Mouse (Mus musculus) liver, embryonic 14.5 days (tissue): ENCODE measurements around the gene Myo10. TPM values are rescaled to one million over a fixed set of nuclear protein-coding genes. Genes with fewer than 3 reads are reported as not detected.
A peak's percentile ranks its signal among the peaks of the same experiment; 100 is the strongest.

Experiments
- ATAC-seq: fragments of 200-750 bp; cut with Nextera tagmentation; 2 replicates; pipeline ENCODE4 v1.8.0; 2017; ENCODE audit warnings: moderate number of reproducible peaks, mild to moderate bottlenecking, moderate library complexity; ENCODE audit not compliant: insufficient read depth
- DNase-seq, 3 experiments: peaks; one replicate each; pipeline ENCODE4 v3.0.0-alpha.2; 2012 to 2013; ENCODE audit warnings: low read depth in 3 of 3, low spot score in 3 of 3
- H3K27ac ChIP-seq: fragments of 300-500 bp; sonication (generic); 2 replicates; pipeline ENCODE4 v1.5.1; 2014; ENCODE audit warnings: moderate library complexity, mild to moderate bottlenecking, control low read depth, inconsistent platforms
- H3K27me3 ChIP-seq: fragments of 300-500 bp; sonication (generic); 2 replicates; pipeline ENCODE4 v1.6.1; 2014; ENCODE audit warnings: mild to moderate bottlenecking, low read length, moderate library complexity; ENCODE audit not compliant: control insufficient read depth, insufficient read depth
- H3K36me3 ChIP-seq: fragments of 300-500 bp; sonication (generic); replicated peaks from 2 replicates; pipeline ENCODE4 v1.6.1; 2014; ENCODE audit warnings: low read depth; ENCODE audit not compliant: control insufficient read depth, insufficient read depth
- H3K4me1 ChIP-seq, 2 experiments: fragments of 200-500 bp in 1 of 2; fragments of 300-500 bp in 1 of 2; sonication (generic) in 1 of 2; replicated peaks; 2 replicates each; pipeline ENCODE4 v1.6.1; 2012 to 2014; ENCODE audit warnings: antibody characterized with exemption in 1 of 2, inconsistent platforms in 1 of 2, low read length in 1 of 2; ENCODE audit not compliant: control insufficient read depth in 2 of 2, insufficient read depth in 2 of 2
- H3K4me2 ChIP-seq: fragments of 300-500 bp; sonication (generic); 2 replicates; pipeline ENCODE4 v1.6.1; 2014; ENCODE audit warnings: low read depth, mild to moderate bottlenecking, control low read depth, moderate library complexity
- H3K4me3 ChIP-seq, 2 experiments: fragments of 200-500 bp in 1 of 2; fragments of 300-500 bp in 1 of 2; sonication (generic) in 1 of 2; 2 replicates each; pipeline ENCODE4 v1.5.1; 2012 to 2014; ENCODE audit warnings: low read depth in 2 of 2, low read length in 2 of 2, mild to moderate bottlenecking in 2 of 2, control low read depth in 1 of 2, inconsistent platforms in 1 of 2, moderate library complexity in 1 of 2; ENCODE audit not compliant: insufficient read depth in 1 of 2
- H3K9ac ChIP-seq: fragments of 300-500 bp; sonication (generic); replicated peaks from 2 replicates; pipeline ENCODE4 v1.6.1; 2014; ENCODE audit warnings: mild to moderate bottlenecking, control low read depth, moderate library complexity
- H3K9me3 ChIP-seq: fragments of 300-500 bp; sonication (generic); 2 replicates; pipeline ENCODE4 v1.6.1; 2016; ENCODE audit warnings: low read length, mixed read lengths; ENCODE audit not compliant: control insufficient read depth
- CTCF ChIP-seq: IDR thresholded peaks from 2 replicates; pipeline ENCODE4 v1.5.1; 2016; ENCODE audit warnings: antibody characterized with exemption, low read depth, control low read depth
- EP300 ChIP-seq: IDR thresholded peaks from 2 replicates; pipeline ENCODE4 v1.6.1; 2016; ENCODE audit warnings: antibody characterized with exemption, low read depth
- WGBS: fragments of 180-500 bp; shearing (Covaris S2); extraction: QIAGEN DNeasy Blood & Tissue Kit; methylation state at CpG from one replicate; pipeline ENCODE4 v1.1.7; 2014; ENCODE audit not compliant: insufficient replicate concordance; 5-methylcytosine and 5-hydroxymethylcytosine counted together
- polyA plus RNA-seq, 2 experiments: library from polyadenylated mRNA; depleted of rRNA in 1 of 2; stranded (reverse) in 1 of 2; unstranded in 1 of 2; fragments of >200 nt; fragmentation: Nextera tagmentation in 1 of 2; extraction: Ambion mirVana in 1 of 2; gene quantifications; 2 replicates each; pipeline versions ENCODE4 v1.2.1 to v1.2.3; 2012 to 2014

The Myo10 gene
- polyA plus RNA-seq, 2 experiments = 2.6 to 2.9 TPM

- no peaks in the 10 kb centered on the region for H3K27me3 ChIP-seq
- H3K4me3 ChIP-seq = no peak overlapping the region
- no peak overlapping the region for H3K27ac ChIP-seq
- no peaks in the 10 kb centered on the region for H3K9me3 ChIP-seq
- H3K4me1 ChIP-seq = no peaks in the 10 kb centered on the region
- H3K36me3 ChIP-seq = no peaks in the 10 kb centered on the region
- ATAC-seq (no peak), DNase-seq (no peak)
- 27% methylated on average over 3 of the region's 3 CpGs for WGBS
- no peak overlapping the region for H3K9ac ChIP-seq
- H3K4me2 ChIP-seq = no peak overlapping the region
- no peak for TF ChIP-seq CTCF
- no peak for TF ChIP-seq EP300
These were observed 200.3 kb downstream of the Myo10 start for GRCm38 (mm10) chr15:25822656-25823055.

DNA sequence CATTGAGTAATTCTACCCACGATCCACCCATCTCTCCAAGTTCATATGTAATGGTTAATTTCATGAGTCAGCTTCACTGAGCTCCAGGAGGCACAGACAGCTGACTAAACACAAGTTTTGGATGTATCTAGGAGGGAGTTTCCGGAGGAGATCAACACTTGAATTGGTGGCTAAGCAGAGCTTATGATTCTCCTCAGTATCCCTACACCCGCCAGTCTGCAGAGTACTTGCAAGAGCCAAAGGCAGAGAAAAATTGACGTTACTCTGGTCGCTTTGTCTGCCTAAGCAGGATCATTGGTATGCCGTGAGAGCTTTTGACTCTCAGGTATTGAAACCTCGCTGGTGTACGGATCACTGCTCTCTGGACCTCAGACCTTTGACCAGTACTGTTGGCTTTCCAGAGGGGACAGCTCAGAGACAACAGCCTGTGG, 204.2 kb downstream of the Myo10 start:
- H3K9ac ChIP-seq = no peak overlapping the region
- TF ChIP-seq CTCF (no peak), EP300 (no peak)
- no peak for DNase-seq
- no peaks in the 10 kb centered on the region for H3K27me3 ChIP-seq
- peaks cover 0 to 3% of the 10 kb centered on the region in 2 experiments; a peak in 2 of 4 replicates for H3K4me1 ChIP-seq
- H3K27ac ChIP-seq = no peak overlapping the region
- H3K4me2 ChIP-seq = no peak overlapping the region
- 59% methylated on average over 8 of the region's 8 CpGs for WGBS
- no peak overlapping the region for H3K4me3 ChIP-seq
- ATAC-seq = no peak
- H3K36me3 ChIP-seq = no peaks in the 10 kb centered on the region
- H3K9me3 ChIP-seq = no peaks in the 10 kb centered on the region

GRCm38 (mm10) chr15:25828464-25828863, 206.1 kb downstream of the Myo10 start:
- DNase-seq = peak in 2 of 3 experiments; percentile 16 to 24
- Histone ChIP-seq H3K36me3 (no peaks in the 10 kb centered on the region), H3K4me3 (no peak overlapping the region), H3K9me3 (no peaks in the 10 kb centered on the region), H3K9ac (no peak overlapping the region), H3K4me1 (peaks cover 0 to 3% of the 10 kb centered on the region in 2 experiments; a peak in 2 of 4 replicates), H3K4me2 (no peak overlapping the region), H3K27me3 (no peaks in the 10 kb centered on the region), H3K27ac (no peak overlapping the region)
- no peak for ATAC-seq
- no peak for TF ChIP-seq EP300
- TF ChIP-seq CTCF = no peak
- WGBS = 18% methylated on average over 10 of the region's 10 CpGs

DNA sequence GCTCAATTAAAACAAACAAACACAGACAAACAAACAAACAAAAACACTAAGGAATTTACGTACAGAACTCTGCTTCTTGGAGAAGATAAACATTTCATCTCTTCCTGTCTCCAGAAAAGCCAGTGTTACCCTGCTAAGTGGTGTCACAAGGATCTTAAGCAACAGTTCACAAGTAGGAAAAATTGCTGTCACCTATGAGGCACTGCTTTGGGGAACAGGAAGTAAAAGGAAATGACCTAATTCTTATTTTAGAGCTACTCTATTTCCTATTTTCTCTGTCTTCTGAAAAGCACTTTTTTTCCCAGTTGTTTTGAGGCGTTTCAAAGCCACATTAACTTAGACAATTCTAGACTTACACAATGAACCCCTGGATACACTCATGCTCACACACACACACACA, 208.1 kb downstream of the Myo10 start:
- no peak for TF ChIP-seq EP300
- no peak for TF ChIP-seq CTCF
- no peaks in the 10 kb centered on the region for H3K36me3 ChIP-seq
- H3K27me3 ChIP-seq = no peaks in the 10 kb centered on the region
- H3K9me3 ChIP-seq = no peaks in the 10 kb centered on the region
- peaks cover 0 to 3% of the 10 kb centered on the region in 2 experiments; a peak in 2 of 4 replicates for H3K4me1 ChIP-seq
- no peak overlapping the region for H3K9ac ChIP-seq
- DNase-seq = peak in 1 of 3 experiments; percentile 28
- 29% methylated on average over 2 of the region's 2 CpGs for WGBS
- no peak overlapping the region for H3K4me2 ChIP-seq
- H3K4me3 ChIP-seq = no peak overlapping the region
- no peak for ATAC-seq
- no peak overlapping the region for H3K27ac ChIP-seq

- H3K4me2 ChIP-seq = no peak overlapping the region
- H3K36me3 ChIP-seq = no peaks in the 10 kb centered on the region
- H3K9me3 ChIP-seq = no peaks in the 10 kb centered on the region
- no peak overlapping the region for H3K9ac ChIP-seq
- H3K4me1 ChIP-seq = peaks cover 0 to 3% of the 10 kb centered on the region in 2 experiments; a peak in 1 of 4 replicates
- H3K4me3 ChIP-seq = no peak overlapping the region
- 59% methylated on average over 2 of the region's 2 CpGs for WGBS
- ATAC-seq = no peak
- TF ChIP-seq EP300 (no peak), CTCF (no peak)
- no peaks in the 10 kb centered on the region for H3K27me3 ChIP-seq
- no peak overlapping the region for H3K27ac ChIP-seq
- DNase-seq = no peak
These were observed 212.0 kb downstream of the Myo10 start for GRCm38 (mm10) chr15:25834282-25834681.
